Mouse (Mus musculus) hindbrain, embryonic 13.5 days (tissue): ENCODE data around the gene Tbxas1. TPM values are rescaled to one million over a fixed set of nuclear protein-coding genes. Genes with fewer than 3 reads are reported as not detected.

Source experiments
- ATAC-seq: fragments of 200-750 bp; cut with Nextera tagmentation; 2 replicates; pipeline ENCODE4 v1.8.0; 2017; ENCODE audit warnings: moderate TSS enrichment; ENCODE audit not compliant: low FRiP score
- H3K27ac ChIP-seq: fragments of 300-500 bp; sonication (generic); 2 replicates; pipeline ENCODE4 v1.5.1; 2015; ENCODE audit warnings: inconsistent platforms, mild to moderate bottlenecking, moderate library complexity
- H3K27me3 ChIP-seq: fragments of 300-500 bp; sonication (generic); 2 replicates; pipeline ENCODE4 v1.6.1; 2015; ENCODE audit warnings: mild to moderate bottlenecking, inconsistent platforms
- H3K36me3 ChIP-seq: fragments of 300-500 bp; sonication (generic); 2 replicates; pipeline ENCODE4 v1.6.1; 2015; ENCODE audit warnings: mild to moderate bottlenecking, inconsistent platforms
- H3K4me1 ChIP-seq: fragments of 300-500 bp; sonication (generic); replicated peaks from 2 replicates; pipeline ENCODE4 v1.6.1; 2015; ENCODE audit warnings: inconsistent platforms
- H3K4me2 ChIP-seq: fragments of 300-500 bp; sonication (generic); 2 replicates; pipeline ENCODE4 v1.6.1; 2015; ENCODE audit warnings: inconsistent platforms, mild to moderate bottlenecking, moderate library complexity
- H3K4me3 ChIP-seq: fragments of 300-500 bp; sonication (generic); 2 replicates; pipeline ENCODE4 v1.5.1; 2015; ENCODE audit warnings: mild to moderate bottlenecking, inconsistent platforms
- H3K9ac ChIP-seq: fragments of 300-500 bp; sonication (generic); 2 replicates; pipeline ENCODE4 v1.6.1; 2015; ENCODE audit warnings: mild to moderate bottlenecking, inconsistent platforms
- H3K9me3 ChIP-seq: fragments of 300-500 bp; sonication (generic); 2 replicates; pipeline ENCODE4 v1.6.1; 2016; ENCODE audit warnings: inconsistent platforms
- WGBS: fragments of 180-500 bp; shearing (Covaris S2); methylation state at CpG from one replicate; pipeline ENCODE4 v1.1.7; 2015; 5-methylcytosine and 5-hydroxymethylcytosine counted together
- polyA plus RNA-seq: library from polyadenylated mRNA; unstranded; fragments of >200 nt; fragmentation: Nextera tagmentation; extraction: Ambion mirVana; gene quantifications from 2 replicates; pipeline ENCODE4 v1.2.1, GENCODE M21; 2015

The Tbxas1 gene
- polyA plus RNA-seq, 1 experiment from 2014 or later, result 2.7 TPM

DNA sequence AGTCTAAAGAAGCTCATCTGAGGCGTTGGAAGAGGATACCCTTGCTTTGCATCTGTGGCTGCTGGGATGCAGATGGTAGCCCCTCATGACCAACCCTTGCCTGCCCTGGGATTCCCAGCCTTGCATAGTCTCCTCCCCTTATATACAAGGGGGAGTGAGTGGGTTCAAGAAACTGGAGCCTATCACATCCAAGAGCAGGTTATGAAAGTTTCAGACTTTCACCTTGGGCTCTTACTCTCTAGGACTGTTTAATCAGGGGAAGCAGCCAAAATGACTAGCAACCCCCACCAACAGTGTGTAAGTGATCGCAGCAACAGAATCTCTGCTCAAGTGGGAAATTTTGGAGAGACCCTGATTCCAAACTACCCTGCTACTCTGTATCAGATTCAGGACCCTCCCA is 60.8 kb downstream of the Tbxas1 start:
- no peak overlapping the region for H3K4me2 ChIP-seq
- H3K9ac ChIP-seq, result no peak overlapping the region
- H3K9me3 ChIP-seq, result 0 out of 2 replicates have a peak, but pooled peaks cover 5% of the 10 kb centered on the region
- peaks cover 7% of the 10 kb centered on the region; the same call in 1 of the 2 replicates for H3K4me1 ChIP-seq
- no peak for ATAC-seq
- H3K4me3 ChIP-seq, result no peak overlapping the region
- WGBS, result 85% methylated on average over 2 of the region's 2 CpGs
- no peaks in the 10 kb centered on the region for H3K36me3 ChIP-seq
- H3K27me3 ChIP-seq, result no peaks in the 10 kb centered on the region
- no peak overlapping the region for H3K27ac ChIP-seq

DNA sequence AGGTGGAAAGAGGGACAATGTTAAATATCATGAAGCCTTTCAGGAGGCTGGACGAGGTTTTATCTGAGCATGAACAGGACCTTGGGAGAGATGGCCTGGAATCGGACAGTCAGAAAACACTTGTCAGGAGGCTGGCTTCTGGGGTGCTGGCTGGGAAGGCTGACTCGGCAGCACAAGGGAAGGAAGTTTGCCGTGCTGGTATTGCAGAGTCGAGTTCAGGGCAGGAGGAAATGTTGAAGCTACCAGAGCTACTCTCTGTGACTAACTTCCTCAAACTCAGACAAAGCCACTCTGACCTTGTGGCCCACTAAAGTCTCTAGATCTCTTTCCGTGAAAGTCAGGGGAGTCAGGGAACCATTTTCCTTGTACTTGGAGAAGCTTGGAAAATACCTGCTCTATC is 63.2 kb downstream of the Tbxas1 start:
- Histone ChIP-seq H3K9me3 (no peaks in the 10 kb centered on the region), H3K27me3 (no peaks in the 10 kb centered on the region), H3K36me3 (no peaks in the 10 kb centered on the region), H3K4me2 (no peak overlapping the region), H3K27ac (no peak overlapping the region), H3K4me1 (peaks cover 7% of the 10 kb centered on the region; the same call in 1 of the 2 replicates), H3K4me3 (no peak overlapping the region), H3K9ac (no peak overlapping the region)
- no peak for ATAC-seq
- WGBS, result 74% methylated on average over 6 of the region's 6 CpGs

- ATAC-seq, result no peak
- Histone ChIP-seq H3K27ac (no peak overlapping the region; the same call in 1 of the 2 replicates), H3K27me3 (no peaks in the 10 kb centered on the region), H3K9me3 (no peaks in the 10 kb centered on the region), H3K4me2 (no peak overlapping the region), H3K9ac (no peak overlapping the region), H3K36me3 (no peaks in the 10 kb centered on the region), H3K4me3 (no peak overlapping the region), H3K4me1 (peaks cover 7% of the 10 kb centered on the region; the same call in 1 of the 2 replicates)
- WGBS, result 70% methylated on average over 4 of the region's 4 CpGs
Observed at GRCm38 (mm10) chr6:38939096-38939495, 63.9 kb downstream of the Tbxas1 start.

GRCm38 (mm10) chr6:38941016-38941415 is 65.8 kb downstream of the Tbxas1 start:
- Histone ChIP-seq H3K9me3 (no peaks in the 10 kb centered on the region), H3K9ac (no peak overlapping the region), H3K4me2 (no peak overlapping the region), H3K4me3 (no peak overlapping the region), H3K4me1 (peaks cover 7% of the 10 kb centered on the region; the same call in 1 of the 2 replicates), H3K36me3 (no peaks in the 10 kb centered on the region), H3K27ac (no peak overlapping the region), H3K27me3 (no peaks in the 10 kb centered on the region)
- 95% methylated on average over 1 of the region's 1 CpGs for WGBS
- no peak for ATAC-seq

- WGBS, result 95% methylated on average over 3 of the region's 3 CpGs
- no peak overlapping the region for H3K4me3 ChIP-seq
- H3K36me3 ChIP-seq, result no peaks in the 10 kb centered on the region
- H3K27ac ChIP-seq, result no peak overlapping the region
- peaks cover 7% of the 10 kb centered on the region; the same call in 1 of the 2 replicates for H3K4me1 ChIP-seq
- no peak for ATAC-seq
- H3K27me3 ChIP-seq, result no peaks in the 10 kb centered on the region
- no peak overlapping the region for H3K4me2 ChIP-seq
- H3K9me3 ChIP-seq, result no peaks in the 10 kb centered on the region
- H3K9ac ChIP-seq, result no peak overlapping the region
Observed at GRCm38 (mm10) chr6:38942771-38943170, 67.6 kb downstream of the Tbxas1 start.

GRCm38 (mm10) chr6:38944392-38944791 is 69.2 kb downstream of the Tbxas1 start:
- H3K9ac ChIP-seq, result no peak overlapping the region
- WGBS, result 92% methylated on average over 8 of the region's 8 CpGs
- no peaks in the 10 kb centered on the region for H3K36me3 ChIP-seq
- no peaks in the 10 kb centered on the region for H3K27me3 ChIP-seq
- H3K4me1 ChIP-seq, result no peaks in the 10 kb centered on the region
- no peak for ATAC-seq
- no peak overlapping the region for H3K4me2 ChIP-seq
- no peak overlapping the region for H3K4me3 ChIP-seq
- H3K9me3 ChIP-seq, result no peaks in the 10 kb centered on the region
- no peak overlapping the region for H3K27ac ChIP-seq

DNA sequence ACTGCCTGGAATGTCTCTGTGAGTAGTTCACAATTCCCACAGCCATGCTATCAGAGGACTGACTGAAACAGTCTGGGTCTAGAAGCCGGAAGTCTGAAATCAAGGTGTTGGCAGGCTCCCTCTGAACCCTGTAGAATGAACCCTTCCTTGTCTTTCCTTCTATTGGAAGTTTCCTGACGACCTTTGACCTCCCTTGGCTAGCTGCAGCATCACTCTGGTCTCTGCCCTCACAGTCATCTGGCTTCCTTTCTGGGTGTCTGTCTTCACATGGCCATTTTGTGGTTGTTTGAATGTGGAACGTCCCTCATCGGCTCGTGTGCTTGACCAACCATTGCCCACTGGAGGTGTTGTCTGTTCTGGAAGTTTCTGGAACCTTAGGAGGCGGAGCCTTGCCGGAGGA is 69.6 kb downstream of the Tbxas1 start:
- Histone ChIP-seq H3K9me3 (no peaks in the 10 kb centered on the region), H3K4me1 (no peaks in the 10 kb centered on the region), H3K4me2 (no peak overlapping the region), H3K4me3 (no peak overlapping the region), H3K9ac (no peak overlapping the region), H3K27me3 (no peaks in the 10 kb centered on the region), H3K27ac (no peak overlapping the region), H3K36me3 (no peaks in the 10 kb centered on the region)
- ATAC-seq, result no peak
- WGBS, result 90% methylated on average over 7 of the region's 7 CpGs

- Histone ChIP-seq H3K9ac (no peak overlapping the region), H3K9me3 (no peaks in the 10 kb centered on the region), H3K36me3 (no peaks in the 10 kb centered on the region), H3K4me3 (no peak overlapping the region), H3K27me3 (no peaks in the 10 kb centered on the region), H3K27ac (no peak overlapping the region), H3K4me2 (no peak overlapping the region), H3K4me1 (no peaks in the 10 kb centered on the region)
- ATAC-seq, result no peak
- 61% methylated on average over 3 of the region's 3 CpGs for WGBS
Observed at GRCm38 (mm10) chr6:38945681-38946080, 70.5 kb downstream of the Tbxas1 start.

DNA sequence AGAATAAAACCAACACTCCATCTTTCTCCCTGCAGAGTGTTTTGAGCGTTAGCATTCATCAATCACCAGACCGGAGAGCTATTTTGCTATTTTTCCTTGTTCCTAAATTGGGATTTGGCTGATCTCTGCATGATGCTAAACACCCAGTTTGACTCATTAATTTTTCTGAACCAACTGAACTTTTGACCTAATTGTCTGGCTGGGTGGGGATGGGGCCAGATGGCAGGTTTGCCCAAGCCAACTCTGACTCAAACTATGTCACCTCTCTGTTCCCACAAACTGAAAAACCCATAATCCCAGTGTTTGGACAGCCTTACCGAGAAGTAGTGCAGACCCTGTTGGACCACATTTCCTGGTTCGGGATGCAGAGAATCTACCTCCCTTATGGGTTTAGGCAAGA is 72.1 kb downstream of the Tbxas1 start:
- Histone ChIP-seq H3K4me3 (no peak overlapping the region), H3K27me3 (no peaks in the 10 kb centered on the region), H3K4me2 (no peak overlapping the region), H3K4me1 (no peaks in the 10 kb centered on the region), H3K9me3 (no peaks in the 10 kb centered on the region), H3K36me3 (no peaks in the 10 kb centered on the region), H3K27ac (no peak overlapping the region), H3K9ac (no peak overlapping the region)
- ATAC-seq, result no peak
- WGBS, result 85% methylated on average over 4 of the region's 4 CpGs

DNA sequence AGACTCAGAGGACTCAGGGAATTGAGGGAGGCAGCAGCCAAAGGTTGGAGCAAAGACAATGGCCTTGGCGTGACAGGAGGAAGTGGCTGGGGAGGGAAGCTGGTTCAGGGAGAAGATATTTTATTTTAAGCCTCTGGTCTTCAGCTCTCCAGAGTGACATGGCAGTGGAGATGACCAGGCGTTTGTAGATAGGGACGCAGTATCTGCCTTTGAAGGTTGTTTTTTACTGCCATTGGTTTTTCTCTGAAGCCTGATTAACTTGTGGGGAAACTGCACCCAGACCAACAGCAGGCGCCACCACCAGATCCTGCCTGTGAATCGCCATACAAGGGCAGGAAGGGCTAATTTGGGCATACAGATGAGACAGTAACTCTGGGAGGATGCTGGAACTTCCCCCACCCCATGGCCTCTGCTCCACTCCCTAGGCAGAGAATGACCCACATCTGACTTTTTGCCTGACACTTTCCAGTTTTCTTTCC is 74.5 kb downstream of the Tbxas1 start:
- H3K27me3 ChIP-seq, result no peaks in the 10 kb centered on the region
- H3K36me3 ChIP-seq, result no peaks in the 10 kb centered on the region
- no peak overlapping the region for H3K9ac ChIP-seq
- no peak overlapping the region for H3K27ac ChIP-seq
- WGBS, result 74% methylated on average over 5 of the region's 5 CpGs
- H3K4me2 ChIP-seq, result no peak overlapping the region
- no peaks in the 10 kb centered on the region for H3K4me1 ChIP-seq
- no peak for ATAC-seq
- no peaks in the 10 kb centered on the region for H3K9me3 ChIP-seq
- no peak overlapping the region for H3K4me3 ChIP-seq

- WGBS, result 81% methylated on average over 4 of the region's 4 CpGs
- Histone ChIP-seq H3K9me3 (no peaks in the 10 kb centered on the region), H3K4me1 (no peaks in the 10 kb centered on the region), H3K9ac (no peak overlapping the region), H3K4me2 (no peak overlapping the region), H3K36me3 (no peaks in the 10 kb centered on the region), H3K27ac (no peak overlapping the region), H3K27me3 (no peaks in the 10 kb centered on the region), H3K4me3 (no peak overlapping the region)
- no peak for ATAC-seq
Observed at GRCm38 (mm10) chr6:38950341-38950740, 75.1 kb downstream of the Tbxas1 start.

- no peak overlapping the region for H3K4me2 ChIP-seq
- H3K27me3 ChIP-seq, result no peaks in the 10 kb centered on the region
- no peak for ATAC-seq
- 71% methylated on average over 3 of the region's 3 CpGs for WGBS
- no peak overlapping the region for H3K4me3 ChIP-seq
- H3K36me3 ChIP-seq, result no peaks in the 10 kb centered on the region
- no peaks in the 10 kb centered on the region for H3K4me1 ChIP-seq
- H3K9ac ChIP-seq, result no peak overlapping the region
- H3K9me3 ChIP-seq, result no peaks in the 10 kb centered on the region
- no peak overlapping the region for H3K27ac ChIP-seq
Observed at GRCm38 (mm10) chr6:38950838-38951237, 75.6 kb downstream of the Tbxas1 start.

- Histone ChIP-seq H3K27me3 (0 out of 2 replicates have a peak, but pooled peaks cover 4% of the 10 kb centered on the region), H3K36me3 (no peaks in the 10 kb centered on the region), H3K4me1 (peaks cover 14% of the 10 kb centered on the region), H3K9ac (no peak overlapping the region), H3K27ac (no peak overlapping the region), H3K4me3 (no peak overlapping the region), H3K4me2 (no peak overlapping the region), H3K9me3 (no peaks in the 10 kb centered on the region)
- no peak for ATAC-seq
- WGBS, result 84% methylated on average over 2 of the region's 2 CpGs
Observed at GRCm38 (mm10) chr6:38956641-38957040, 81.4 kb downstream of the Tbxas1 start.
